Mouse (Mus musculus) midbrain, postnatal 0 days (tissue): ENCODE results near the gene Dusp7. TPM values are rescaled to one million over a fixed set of nuclear protein-coding genes. Genes with fewer than 3 reads are reported as not detected.

Experiments
- ATAC-seq: fragments of 200-750 bp; cut with Nextera tagmentation; 2 replicates; pipeline ENCODE4 v1.8.0; 2017; ENCODE audit warnings: moderate number of reproducible peaks, mild to moderate bottlenecking, moderate TSS enrichment, moderate library complexity; ENCODE audit not compliant: low FRiP score
- DNase-seq: peaks from one replicate; pipeline ENCODE4 v3.0.0-alpha.2; 2015; ENCODE audit warnings: low spot score
- H3K27ac ChIP-seq: fragments of 300-500 bp; sonication (generic); 2 replicates; pipeline ENCODE4 v1.5.1; 2014; ENCODE audit warnings: low read depth, mild to moderate bottlenecking, low read length, mixed read lengths
- H3K27me3 ChIP-seq: fragments of 300-500 bp; sonication (generic); 2 replicates; pipeline ENCODE4 v1.6.1; 2014; ENCODE audit warnings: low read length, control low read depth, mixed read lengths; ENCODE audit not compliant: insufficient read depth
- H3K36me3 ChIP-seq: fragments of 300-500 bp; sonication (generic); 2 replicates; pipeline ENCODE4 v1.6.1; 2014; ENCODE audit warnings: low read length, control low read depth, mixed read lengths; ENCODE audit not compliant: insufficient read depth
- H3K4me1 ChIP-seq: fragments of 300-500 bp; sonication (generic); 2 replicates; pipeline ENCODE4 v1.6.1; 2014; ENCODE audit warnings: mild to moderate bottlenecking, control low read depth, antibody characterized with exemption, low read length, mixed read lengths; ENCODE audit not compliant: insufficient read depth
- H3K4me2 ChIP-seq: fragments of 300-500 bp; sonication (generic); 2 replicates; pipeline ENCODE4 v1.6.1; 2014; ENCODE audit warnings: low read depth, mild to moderate bottlenecking, low read length, mixed read lengths; ENCODE audit not compliant: poor library complexity, severe bottlenecking
- H3K4me3 ChIP-seq: fragments of 300-500 bp; sonication (generic); 2 replicates; pipeline ENCODE4 v1.5.1; 2014; ENCODE audit warnings: low read depth, mild to moderate bottlenecking, low read length, moderate library complexity
- H3K9ac ChIP-seq: fragments of 300-500 bp; sonication (generic); replicated peaks from 2 replicates; pipeline ENCODE4 v1.6.1; 2014; ENCODE audit warnings: mild to moderate bottlenecking, low read length, moderate library complexity, mixed read lengths; ENCODE audit not compliant: poor library complexity, severe bottlenecking
- H3K9me3 ChIP-seq: fragments of 300-500 bp; sonication (generic); 2 replicates; pipeline ENCODE4 v1.6.1; 2016; ENCODE audit warnings: low read length, control low read depth
- CTCF ChIP-seq: IDR thresholded peaks from 2 replicates; pipeline ENCODE4 v1.5.1; 2016; ENCODE audit warnings: antibody characterized with exemption, mild to moderate bottlenecking
- WGBS: fragments of 180-500 bp; shearing (Covaris S2); extraction: QIAGEN DNeasy Blood & Tissue Kit; methylation state at CpG from one replicate; pipeline ENCODE4 v1.1.7; 2014; 5-methylcytosine and 5-hydroxymethylcytosine counted together
- polyA plus RNA-seq: library from polyadenylated mRNA; unstranded; fragments of >200 nt; fragmentation: Nextera tagmentation; extraction: Ambion mirVana; gene quantifications from 2 replicates; pipeline ENCODE4 v1.2.1, GENCODE M21; 2015
- total RNA-seq: library from RNA; depleted of rRNA; stranded (reverse); fragments of >200 nt; gene quantifications from 2 replicates; pipeline ENCODE4 v1.2.3, GENCODE M21; 2014

The Dusp7 gene
- total and polyA plus RNA-seq, 2 experiments from 2014 or later, result 19.4 to 79.2 TPM

DNA sequence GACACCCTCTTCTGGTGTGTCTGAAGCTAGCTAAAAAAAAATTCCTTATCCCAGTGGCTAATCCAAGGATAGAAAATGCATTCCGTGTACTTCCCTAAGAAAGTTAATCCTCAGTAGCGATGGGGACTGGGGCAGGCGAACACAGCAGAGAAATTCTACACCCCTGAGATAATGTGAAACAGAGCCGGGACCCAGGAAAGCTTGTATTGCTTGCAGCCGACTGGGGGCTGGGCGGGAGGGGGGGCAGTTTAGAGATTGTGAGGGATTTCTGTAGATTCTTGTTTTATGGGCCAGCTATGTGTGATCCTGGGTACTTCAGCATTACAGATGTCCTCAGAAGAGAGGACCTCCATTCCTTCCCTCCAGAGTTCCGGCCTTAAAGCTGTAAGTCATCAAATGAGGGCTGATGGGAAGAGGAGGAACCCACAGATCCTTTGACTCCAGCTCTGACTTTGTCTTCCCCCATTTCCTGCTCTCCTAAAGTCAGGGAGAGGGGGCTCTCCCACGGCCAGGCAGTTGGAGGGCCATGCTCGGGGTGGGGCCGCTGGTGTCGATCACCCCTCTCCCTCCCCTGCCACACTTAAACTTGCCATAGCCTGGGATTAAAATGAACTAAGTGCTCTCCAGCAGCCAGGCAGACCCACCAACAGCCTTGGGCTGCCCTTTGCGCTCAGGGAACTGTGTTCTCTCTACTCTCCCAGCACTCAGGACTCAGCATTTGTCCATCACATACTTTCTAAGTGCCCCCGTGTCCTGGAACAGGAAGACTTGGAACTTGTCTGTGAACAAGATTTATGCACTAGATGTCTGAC lies 27.7 kb upstream of the Dusp7 start:
- Histone ChIP-seq H3K27ac (no peak overlapping the region), H3K4me1 (peaks cover 10% of the 10 kb centered on the region), H3K36me3 (no peaks in the 10 kb centered on the region), H3K9me3 (no peaks in the 10 kb centered on the region), H3K27me3 (no peaks in the 10 kb centered on the region), H3K9ac (no peak overlapping the region), H3K4me3 (no peak overlapping the region), H3K4me2 (no peak overlapping the region)
- ATAC-seq (no peak), DNase-seq (no peak)
- no peak for TF ChIP-seq CTCF
- 60% methylated on average over 13 of the region's 13 CpGs for WGBS

- WGBS, result 80% methylated on average over 3 of the region's 3 CpGs
These were observed 27.1 kb upstream of the Dusp7 start for GRCm38 (mm10) chr9:106341313-106341686.

GRCm38 (mm10) chr9:106342573-106342972 lies 25.9 kb upstream of the Dusp7 start:
- DNase-seq, result no peak
- 83% methylated on average over 9 of the region's 9 CpGs for WGBS
- H3K36me3 ChIP-seq, result no peaks in the 10 kb centered on the region
- ATAC-seq, result no peak
- no peak for TF ChIP-seq CTCF
- no peak overlapping the region for H3K4me2 ChIP-seq
- no peak overlapping the region for H3K9ac ChIP-seq
- no peaks in the 10 kb centered on the region for H3K27me3 ChIP-seq
- no peak overlapping the region for H3K4me3 ChIP-seq
- H3K4me1 ChIP-seq, result peaks cover 10% of the 10 kb centered on the region; the same call in 1 of the 2 replicates
- H3K27ac ChIP-seq, result no peak overlapping the region
- H3K9me3 ChIP-seq, result no peaks in the 10 kb centered on the region

More at GRCm38 (mm10) chr9:106341313-106341686, 27.1 kb upstream of the Dusp7 start:
- H3K4me1 ChIP-seq, result peaks cover 10% of the 10 kb centered on the region
- no peak overlapping the region for H3K9ac ChIP-seq
- H3K9me3 ChIP-seq, result no peaks in the 10 kb centered on the region
- no peaks in the 10 kb centered on the region for H3K36me3 ChIP-seq
- no peaks in the 10 kb centered on the region for H3K27me3 ChIP-seq
- no peak for ATAC-seq
- no peak overlapping the region for H3K4me2 ChIP-seq
- H3K27ac ChIP-seq, result no peak overlapping the region
- TF ChIP-seq CTCF, result no peak
- no peak for DNase-seq
- no peak overlapping the region for H3K4me3 ChIP-seq

- H3K9me3 ChIP-seq, result no peaks in the 10 kb centered on the region
- H3K27me3 ChIP-seq, result no peaks in the 10 kb centered on the region
- no peak for TF ChIP-seq CTCF
- H3K4me3 ChIP-seq, result no peak overlapping the region
- no peaks in the 10 kb centered on the region for H3K36me3 ChIP-seq
- no peak overlapping the region for H3K4me2 ChIP-seq
- DNase-seq (peak; percentile 42), ATAC-seq (no peak)
- no peak overlapping the region for H3K9ac ChIP-seq
- WGBS, result 17% methylated on average over 6 of the region's 6 CpGs
- H3K27ac ChIP-seq, result peak overlapping the region; percentile 43; the same call in 1 of the 2 replicates
- H3K4me1 ChIP-seq, result no peaks in the 10 kb centered on the region
These were observed 23.3 kb upstream of the Dusp7 start for GRCm38 (mm10) chr9:106345167-106345566.

GRCm38 (mm10) chr9:106345630-106346029 lies 22.8 kb upstream of the Dusp7 start:
- TF ChIP-seq CTCF, result no peak
- no peak for DNase-seq
- no peaks in the 10 kb centered on the region for H3K9me3 ChIP-seq
- 31% methylated on average over 6 of the region's 6 CpGs for WGBS
- no peaks in the 10 kb centered on the region for H3K27me3 ChIP-seq
- H3K4me1 ChIP-seq, result no peaks in the 10 kb centered on the region
- no peak for ATAC-seq
- no peaks in the 10 kb centered on the region for H3K36me3 ChIP-seq
- H3K4me3 ChIP-seq, result no peak overlapping the region
- H3K27ac ChIP-seq, result 0 out of 2 replicates have a peak overlapping the region, but pooled peaks have one; percentile 43
- no peak overlapping the region for H3K4me2 ChIP-seq
- no peak overlapping the region for H3K9ac ChIP-seq

DNA sequence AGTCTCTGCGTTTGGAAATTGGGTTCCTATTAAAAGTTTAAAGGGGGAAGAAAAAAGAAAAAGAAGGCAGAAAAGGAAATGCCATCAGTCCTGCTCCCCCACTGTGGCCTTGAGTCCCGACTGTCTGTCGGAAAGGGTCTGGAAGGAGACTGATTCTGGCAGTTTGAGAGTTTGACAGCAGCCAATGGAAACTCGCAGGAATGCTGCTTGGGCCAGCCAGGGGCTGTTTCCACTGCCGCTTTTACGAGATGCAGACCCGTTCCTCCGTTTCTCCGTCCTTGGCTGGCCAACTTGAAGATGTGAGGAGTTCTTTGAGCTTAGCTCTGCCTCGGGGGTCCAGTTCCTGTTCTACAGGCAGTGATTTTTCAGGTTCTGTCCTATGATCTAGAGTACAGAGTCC lies 20.2 kb upstream of the Dusp7 start:
- Histone ChIP-seq H3K9ac (no peak overlapping the region), H3K4me1 (no peaks in the 10 kb centered on the region), H3K27me3 (no peaks in the 10 kb centered on the region), H3K9me3 (no peaks in the 10 kb centered on the region), H3K36me3 (no peaks in the 10 kb centered on the region), H3K4me3 (no peak overlapping the region), H3K4me2 (no peak overlapping the region), H3K27ac (no peak overlapping the region)
- no peak for TF ChIP-seq CTCF
- WGBS, result 69% methylated on average over 10 of the region's 10 CpGs
- ATAC-seq (no peak), DNase-seq (no peak)
